Mouse (Mus musculus): Measurements from ENCODE around the gene Top1. TPM values are rescaled to one million over a fixed set of nuclear protein-coding genes. Genes with fewer than 3 reads are reported as not detected.

Gene Top1
- polyA plus RNA-seq, 1 experiment from 2014 or later: 70.9 TPM

- Histone ChIP-seq H3K4me2 (peak overlapping the region; percentile 97), H3K36me3 (peaks cover 6% of the 10 kb centered on the region; the same call in 1 of the 2 replicates), H3K27ac (no peak overlapping the region), H3K27me3 (peaks cover 37% of the 10 kb centered on the region), H3K9ac (no peak overlapping the region), H3K9me3 (replicated peaks) (no peaks in the 10 kb centered on the region), H3K4me3 (replicated peaks) (peak overlapping the region; percentile 89; the same call in 1 of the 2 replicates), H3K4me1 (replicated peaks) (peaks cover 52% of the 10 kb centered on the region)
- ATAC-seq (ENCODE audit: low read depth): no peak
- 34% methylated on average over 7 of the region's 7 CpGs for WGBS (ENCODE audit: insufficient replicate concordance)
- DNase-seq: no peak
Measured at GRCm38 (mm10) chr2:160733131-160733531, 87.4 kb downstream of the Top1 start.

- peaks cover 37% of the 10 kb centered on the region for H3K27me3 ChIP-seq
- no peak overlapping the region for H3K4me3 ChIP-seq (replicated peaks)
- peaks cover 6% of the 10 kb centered on the region; the same call in 1 of the 2 replicates for H3K36me3 ChIP-seq
- H3K4me2 ChIP-seq: 0 out of 2 replicates have a peak overlapping the region, but pooled peaks have one; percentile 0
- H3K9me3 ChIP-seq (replicated peaks): no peaks in the 10 kb centered on the region
- DNase-seq (no peak), ATAC-seq (ENCODE audit: low read depth) (no peak)
- WGBS (ENCODE audit: insufficient replicate concordance): 74% methylated on average over 3 of the region's 3 CpGs
- H3K4me1 ChIP-seq (replicated peaks): peaks cover 60% of the 10 kb centered on the region
- H3K9ac ChIP-seq: no peak overlapping the region
- no peak overlapping the region for H3K27ac ChIP-seq
Measured at GRCm38 (mm10) chr2:160734331-160734730, 88.6 kb downstream of the Top1 start.

- WGBS (ENCODE audit: insufficient replicate concordance): 57% methylated on average over 5 of the region's 5 CpGs
- H3K9me3 ChIP-seq (replicated peaks): no peaks in the 10 kb centered on the region
- H3K36me3 ChIP-seq: peaks cover 6% of the 10 kb centered on the region; the same call in 1 of the 2 replicates
- no peak for ATAC-seq (ENCODE audit: low read depth)
- H3K4me3 ChIP-seq (replicated peaks): no peak overlapping the region
- H3K27me3 ChIP-seq: peaks cover 24% of the 10 kb centered on the region
- no peak for DNase-seq
- H3K4me2 ChIP-seq: no peak overlapping the region
- H3K9ac ChIP-seq: no peak overlapping the region
- H3K4me1 ChIP-seq (replicated peaks): peaks cover 62% of the 10 kb centered on the region
- no peak overlapping the region for H3K27ac ChIP-seq
Measured at GRCm38 (mm10) chr2:160735706-160736310, 90.1 kb downstream of the Top1 start.

GRCm38 (mm10) chr2:160736466-160736865 is 90.8 kb downstream of the Top1 start:
- Histone ChIP-seq H3K36me3 (peaks cover 6% of the 10 kb centered on the region; the same call in 1 of the 2 replicates), H3K27ac (no peak overlapping the region), H3K9ac (no peak overlapping the region), H3K27me3 (peaks cover 23% of the 10 kb centered on the region), H3K4me1 (replicated peaks) (peaks cover 66% of the 10 kb centered on the region), H3K9me3 (replicated peaks) (no peaks in the 10 kb centered on the region), H3K4me3 (replicated peaks) (no peak overlapping the region), H3K4me2 (no peak overlapping the region)
- ATAC-seq (ENCODE audit: low read depth) (no peak), DNase-seq (no peak)
- WGBS (ENCODE audit: insufficient replicate concordance): 74% methylated on average over 3 of the region's 3 CpGs

- Histone ChIP-seq H3K9me3 (replicated peaks) (no peaks in the 10 kb centered on the region), H3K36me3 (peaks cover 6% of the 10 kb centered on the region; the same call in 1 of the 2 replicates), H3K4me2 (no peak overlapping the region), H3K4me1 (replicated peaks) (peaks cover 64% of the 10 kb centered on the region), H3K4me3 (replicated peaks) (no peak overlapping the region), H3K9ac (no peak overlapping the region), H3K27me3 (peaks cover 6% of the 10 kb centered on the region; the same call in 1 of the 2 replicates), H3K27ac (no peak overlapping the region)
- WGBS (ENCODE audit: insufficient replicate concordance): 56% methylated on average over 5 of the region's 5 CpGs
- DNase-seq (no peak), ATAC-seq (ENCODE audit: low read depth) (no peak)
Measured at GRCm38 (mm10) chr2:160738354-160738753, 92.7 kb downstream of the Top1 start.

- ATAC-seq (ENCODE audit: low read depth) (no peak), DNase-seq (no peak)
- 35% methylated on average over 2 of the region's 2 CpGs for WGBS (ENCODE audit: insufficient replicate concordance)
- H3K4me2 ChIP-seq: no peak overlapping the region
- no peak overlapping the region; the same call in 1 of the 2 replicates for H3K9ac ChIP-seq
- H3K4me3 ChIP-seq (replicated peaks): no peak overlapping the region
- H3K9me3 ChIP-seq (replicated peaks): no peaks in the 10 kb centered on the region
- no peaks in the 10 kb centered on the region for H3K27me3 ChIP-seq
- H3K27ac ChIP-seq: no peak overlapping the region
- peaks cover 6% of the 10 kb centered on the region; the same call in 1 of the 2 replicates for H3K36me3 ChIP-seq
- peaks cover 56% of the 10 kb centered on the region for H3K4me1 ChIP-seq (replicated peaks)
Measured at GRCm38 (mm10) chr2:160739647-160740356, 94.1 kb downstream of the Top1 start.

- no peak for DNase-seq
- 51% methylated on average over 11 of the region's 11 CpGs for WGBS (ENCODE audit: insufficient replicate concordance)
- H3K9ac ChIP-seq: no peak overlapping the region
- H3K4me3 ChIP-seq (replicated peaks): no peak overlapping the region
- no peak overlapping the region; the same call in 1 of the 2 replicates for H3K27ac ChIP-seq
- H3K4me2 ChIP-seq: no peak overlapping the region
- H3K36me3 ChIP-seq: peaks cover 2% of the 10 kb centered on the region; the same call in 1 of the 2 replicates
- ATAC-seq (ENCODE audit: low read depth): no peak
- H3K9me3 ChIP-seq (replicated peaks): no peaks in the 10 kb centered on the region
- H3K27me3 ChIP-seq: no peaks in the 10 kb centered on the region
- H3K4me1 ChIP-seq (replicated peaks): peaks cover 54% of the 10 kb centered on the region
Measured at GRCm38 (mm10) chr2:160740521-160741156, 95.0 kb downstream of the Top1 start.

GRCm38 (mm10) chr2:160741580-160741979 is 95.9 kb downstream of the Top1 start:
- 16% methylated on average over 3 of the region's 3 CpGs for WGBS (ENCODE audit: insufficient replicate concordance)
- Histone ChIP-seq H3K4me2 (no peak overlapping the region), H3K36me3 (no peaks in the 10 kb centered on the region), H3K27me3 (no peaks in the 10 kb centered on the region), H3K9me3 (replicated peaks) (no peaks in the 10 kb centered on the region), H3K4me3 (replicated peaks) (no peak overlapping the region), H3K27ac (peak overlapping the region; percentile 4; the same call in 1 of the 2 replicates), H3K4me1 (replicated peaks) (peaks cover 56% of the 10 kb centered on the region), H3K9ac (no peak overlapping the region)
- DNase-seq: no peak
- no peak for ATAC-seq (ENCODE audit: low read depth)

GRCm38 (mm10) chr2:160742161-160742609 is 96.5 kb downstream of the Top1 start:
- H3K4me2 ChIP-seq: no peak overlapping the region
- H3K4me1 ChIP-seq (replicated peaks): peaks cover 56% of the 10 kb centered on the region
- peak overlapping the region; percentile 4; the same call in 1 of the 2 replicates for H3K27ac ChIP-seq
- WGBS (ENCODE audit: insufficient replicate concordance): 19% methylated on average over 1 of the region's 1 CpGs
- no peaks in the 10 kb centered on the region for H3K27me3 ChIP-seq
- no peaks in the 10 kb centered on the region for H3K36me3 ChIP-seq
- no peaks in the 10 kb centered on the region for H3K9me3 ChIP-seq (replicated peaks)
- ATAC-seq (ENCODE audit: low read depth): no peak; the same call in none of the 2 replicates
- no peak overlapping the region for H3K9ac ChIP-seq
- DNase-seq: no peak
- no peak overlapping the region for H3K4me3 ChIP-seq (replicated peaks)

- 65% methylated on average over 7 of the region's 7 CpGs for WGBS (ENCODE audit: insufficient replicate concordance)
- no peaks in the 10 kb centered on the region for H3K9me3 ChIP-seq (replicated peaks)
- no peak overlapping the region for H3K4me3 ChIP-seq (replicated peaks)
- peaks cover 16% of the 10 kb centered on the region for H3K36me3 ChIP-seq
- DNase-seq (no peak), ATAC-seq (ENCODE audit: low read depth) (no peak)
- H3K4me2 ChIP-seq: no peak overlapping the region
- no peaks in the 10 kb centered on the region for H3K27me3 ChIP-seq
- no peak overlapping the region for H3K9ac ChIP-seq
- peaks cover 50% of the 10 kb centered on the region for H3K4me1 ChIP-seq (replicated peaks)
- no peak overlapping the region for H3K27ac ChIP-seq
Measured at GRCm38 (mm10) chr2:160744040-160744822, 98.5 kb downstream of the Top1 start.
